ENCODE assay signal across 8 mouse cellular contexts in genomic region chr14:14704651-14705050, GRCm38 (mm10). TPM values are rescaled to one million over a fixed set of nuclear protein-coding genes. Genes with fewer than 3 reads are reported as not detected.
DNase-seq lines count a peak whose midpoint lies in the region; ATAC-seq and TF ChIP-seq lines count a peak whose summit lies in the region.

No protein-coding gene starts in this region.

- no peak overlapping the region for H3K27ac ChIP-seq in heart, postnatal 0 days (ENCODE audit: low read depth)
- H3K27ac ChIP-seq in embryonic facial prominence, embryonic 11.5 days (replicated peaks; ENCODE audit: low read depth, low read length), result no peak overlapping the region
- H3K27ac ChIP-seq in hindbrain, embryonic 15.5 days (replicated peaks), result no peak overlapping the region
- H3K27ac ChIP-seq in midbrain, embryonic 14.5 days (replicated peaks; ENCODE audit: low read depth, low read length), result no peak overlapping the region

- peaks cover 6% of the 10 kb centered on the region for H3K4me1 ChIP-seq in heart, postnatal 0 days (ENCODE audit: control insufficient read depth, insufficient read depth)
- H3K4me1 ChIP-seq in embryonic facial prominence, embryonic 11.5 days (ENCODE audit: control insufficient read depth, insufficient read depth, low read length), result no peaks in the 10 kb centered on the region
- peaks cover 23% of the 10 kb centered on the region for H3K4me1 ChIP-seq in hindbrain, embryonic 15.5 days (replicated peaks)
- H3K4me1 ChIP-seq in midbrain, embryonic 14.5 days (ENCODE audit: control insufficient read depth, insufficient read depth, low read length), result peaks cover 23% of the 10 kb centered on the region

- H3K27me3 ChIP-seq in heart, postnatal 0 days (ENCODE audit: control insufficient read depth, insufficient read depth, low read length), result no peaks in the 10 kb centered on the region
- H3K27me3 ChIP-seq in embryonic facial prominence, embryonic 11.5 days (ENCODE audit: control insufficient read depth, insufficient read depth, low read length), result no peaks in the 10 kb centered on the region
- no peaks in the 10 kb centered on the region for H3K27me3 ChIP-seq in hindbrain, embryonic 15.5 days
- H3K27me3 ChIP-seq in midbrain, embryonic 14.5 days (ENCODE audit: control insufficient read depth, insufficient read depth, low read length), result no peaks in the 10 kb centered on the region

- intact Hi-C loops in heart, postnatal 14 days (cut with DNase I), result loop anchor here (5.0 to 10.0 kb wide), 2 partner anchors 158 to 360 kb away; partner anchors contain the start of gene Il3ra
- intact Hi-C loops in left cerebral cortex, postnatal 10 days (cut with DNase I), result loop anchor here (10.0 kb wide), 1 partner anchor 360 kb away; the partner anchor contains the start of gene Il3ra

- no peak for DNase-seq in heart, postnatal 0 days (ENCODE audit: low spot score)
- DNase-seq in heart, postnatal 14 days, result no peak
- DNase-seq in embryonic facial prominence, embryonic 11.5 days (ENCODE audit: low spot score), result no peak
- no peak for DNase-seq in midbrain, embryonic 14.5 days
- DNase-seq in urinary bladder, postnatal 14 days (ENCODE audit: low spot score), result no peak
- DNase-seq in left cerebral cortex, postnatal 10 days (ENCODE audit: extremely low spot score in 1 of 2, low spot score in 2 of 2), result no peak
- no peak for DNase-seq in cerebellum, adult 9-10 months

- TF ChIP-seq CTCF in heart, postnatal 0 days (IDR thresholded peaks at IDR 0.05; ENCODE audit: low read depth), result no peak

- TF ChIP-seq EP300 in heart, postnatal 0 days (IDR thresholded peaks at IDR 0.05; ENCODE audit: low read depth), result no peak

- H3K36me3 ChIP-seq in heart, postnatal 0 days (replicated peaks; ENCODE audit: control insufficient read depth, insufficient read depth, low read length), result no peaks in the 10 kb centered on the region
- no peaks in the 10 kb centered on the region for H3K36me3 ChIP-seq in embryonic facial prominence, embryonic 11.5 days (replicated peaks; ENCODE audit: control insufficient read depth, insufficient read depth, low read depth, low read length)
- H3K36me3 ChIP-seq in hindbrain, embryonic 15.5 days, result no peaks in the 10 kb centered on the region
- H3K36me3 ChIP-seq in midbrain, embryonic 14.5 days (ENCODE audit: control insufficient read depth, insufficient read depth, low read length), result no peaks in the 10 kb centered on the region

- no peak overlapping the region for H3K9ac ChIP-seq in heart, postnatal 0 days (replicated peaks; ENCODE audit: low read depth, low read length)
- no peak overlapping the region; the same call in 1 of the 2 replicates for H3K9ac ChIP-seq in embryonic facial prominence, embryonic 11.5 days (replicated peaks; ENCODE audit: low read length)
- peak overlapping the region; percentile 25; the same call in 1 of the 2 replicates for H3K9ac ChIP-seq in hindbrain, embryonic 15.5 days
- peak overlapping the region; percentile 97; the same call in 1 of the 2 replicates for H3K9ac ChIP-seq in midbrain, embryonic 14.5 days (replicated peaks; ENCODE audit: low read length)

- H3K4me2 ChIP-seq in heart, postnatal 0 days (ENCODE audit: low read depth, low read length), result peak overlapping the region; percentile 93; the same call in 1 of the 2 replicates
- H3K4me2 ChIP-seq in embryonic facial prominence, embryonic 11.5 days (ENCODE audit: low read depth, low read length), result peak overlapping the region; percentile 48
- peak overlapping the region; percentile 61 for H3K4me2 ChIP-seq in hindbrain, embryonic 15.5 days
- peak overlapping the region; percentile 68 for H3K4me2 ChIP-seq in midbrain, embryonic 14.5 days (ENCODE audit: low read length)

- no peaks in the 10 kb centered on the region for H3K9me3 ChIP-seq in heart, postnatal 0 days (replicated peaks; ENCODE audit: control insufficient read depth, low read length)
- no peaks in the 10 kb centered on the region for H3K9me3 ChIP-seq in embryonic facial prominence, embryonic 11.5 days (replicated peaks; ENCODE audit: control insufficient read depth, low read length)
- H3K9me3 ChIP-seq in hindbrain, embryonic 15.5 days, result no peaks in the 10 kb centered on the region
- no peaks in the 10 kb centered on the region for H3K9me3 ChIP-seq in midbrain, embryonic 14.5 days (ENCODE audit: control insufficient read depth, low read length)

- WGBS in heart, postnatal 0 days, result 82% methylated on average over 2 of the region's 2 CpGs
- WGBS in embryonic facial prominence, embryonic 11.5 days, result 80% methylated on average over 2 of the region's 2 CpGs
- 67% methylated on average over 2 of the region's 2 CpGs for WGBS in hindbrain, embryonic 15.5 days
- 77% methylated on average over 2 of the region's 2 CpGs for WGBS in midbrain, embryonic 14.5 days

- H3K4me3 ChIP-seq in heart, postnatal 0 days (ENCODE audit: low read depth, low read length), result no peak overlapping the region
- H3K4me3 ChIP-seq in embryonic facial prominence, embryonic 11.5 days (ENCODE audit: low read depth, low read length), result peak overlapping the region; percentile 87
- peak overlapping the region; percentile 96 for H3K4me3 ChIP-seq in hindbrain, embryonic 15.5 days
- H3K4me3 ChIP-seq in midbrain, embryonic 14.5 days (replicated peaks; ENCODE audit: low read depth, low read length), result peak overlapping the region; percentile 92

- ATAC-seq in heart, postnatal 0 days (ENCODE audit: insufficient read depth, low read depth), result no peak
- no peak for ATAC-seq in embryonic facial prominence, embryonic 11.5 days (replicated peaks; ENCODE audit: insufficient number of reproducible peaks, low FRiP score, low TSS enrichment, low read depth)
- ATAC-seq in hindbrain, embryonic 15.5 days (ENCODE audit: low FRiP score, low read depth), result no peak
- ATAC-seq in midbrain, embryonic 14.5 days (ENCODE audit: low FRiP score, low TSS enrichment), result no peak

RNA-seq across cellular contexts. Expression of gene Slc4a7, which starts 2.6 kb away (rescaled TPM):
- 16.4 and 17.4 TPM in 2 replicates for total RNA-seq in heart, postnatal 0 days (2014; rRNA removed; ENCODE audit: low replicate concordance)
- polyA plus RNA-seq in heart, postnatal 0 days (2015; fragmentation: Nextera tagmentation; extraction: Ambion mirVana), result 6.3 and 7.3 TPM in 2 replicates
- 10 to 100 TPM; 15.3 to 15.5 TPM for total RNA-seq in heart, postnatal 14 days (2021)
- 17.0 and 17.6 TPM in 2 replicates for polyA plus RNA-seq in embryonic facial prominence, embryonic 11.5 days (2014; fragmentation: Nextera tagmentation; extraction: Ambion mirVana)
- 27.9 and 29.9 TPM in 2 replicates for polyA plus RNA-seq in hindbrain, embryonic 15.5 days (2015; fragmentation: Nextera tagmentation; extraction: Ambion mirVana)
- polyA plus RNA-seq in midbrain, embryonic 14.5 days (2014; fragmentation: Nextera tagmentation; extraction: Ambion mirVana), result 29.6 and 32.9 TPM in 2 replicates
- 10 to 100 TPM; 33.7 to 34.6 TPM for total RNA-seq in left cerebral cortex, postnatal 10 days (2021)

Comparison
In these comparisons a context has a peak if more than half of its experiments do, and no peak if none do; other contexts are left out.
1. H3K9ac ChIP-seq: peak in hindbrain, embryonic 15.5 days (single experiment) and midbrain, embryonic 14.5 days (single experiment); none in heart, postnatal 0 days (single experiment) and embryonic facial prominence, embryonic 11.5 days (single experiment).
2. Peak in every context shown above with its lines, with median percentiles within 50 percentile points of each other: H3K4me2 ChIP-seq.